Mouse (Mus musculus) adrenal gland, postnatal 14 days (tissue): ENCODE results near the gene Rgs3. TPM values are rescaled to one million over a fixed set of nuclear protein-coding genes. Genes with fewer than 3 reads are reported as not detected.

Source experiments
- DNase-seq: peaks from one replicate; pipeline ENCODE4 v3.0.0; 2021; ENCODE audit warnings: mixed read lengths
- total RNA-seq: library from RNA; stranded (reverse); gene quantifications from 2 replicates; pipeline ENCODE4 v1.2.3, GENCODE M21; 2021

Gene Rgs3
- total RNA-seq, 1 experiment from 2014 or later = 46.7 TPM

DNA sequence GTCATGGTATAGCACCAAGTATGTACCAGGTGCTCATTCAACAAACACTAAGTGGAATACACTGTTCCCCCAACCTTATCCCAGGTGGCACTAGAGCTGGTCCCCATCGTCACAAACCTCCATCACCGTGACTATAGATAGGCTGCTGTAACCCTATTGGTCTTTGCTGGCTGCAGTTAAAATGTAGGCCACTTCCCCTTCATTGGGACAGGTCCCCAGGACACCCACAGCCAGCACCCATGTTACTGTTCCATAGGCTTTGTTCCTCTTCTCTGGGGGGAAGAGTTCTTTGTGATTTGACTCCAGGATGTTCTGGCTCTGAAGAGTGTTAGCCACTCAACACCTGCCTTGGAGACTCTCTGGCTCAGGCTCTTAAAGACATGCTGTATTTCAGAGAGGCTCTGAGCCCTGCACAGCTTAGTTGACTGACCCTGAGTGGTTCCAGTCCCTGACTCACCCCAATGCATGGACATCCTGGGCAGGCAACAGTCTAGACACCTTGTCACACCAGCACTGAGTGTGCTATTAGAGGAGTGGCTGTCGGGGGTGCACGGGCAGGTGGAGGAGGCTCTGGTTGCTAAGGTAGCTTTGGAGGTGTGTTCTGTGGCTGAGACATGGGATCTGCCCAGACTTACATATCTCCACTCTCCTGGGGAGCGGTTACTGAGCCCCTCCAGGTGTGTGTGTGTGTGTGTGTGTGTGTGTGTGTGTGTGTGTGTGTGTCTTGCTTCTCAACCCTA is 94.4 kb downstream of the Rgs3 start:
- no peak for DNase-seq

GRCm38 (mm10) chr4:62659264-62659663 is 99.6 kb downstream of the Rgs3 start:
- DNase-seq = peak; percentile 65

- no peak for DNase-seq
Measured at GRCm38 (mm10) chr4:62659861-62660553, 100.4 kb downstream of the Rgs3 start.

- peak; percentile 58 for DNase-seq
Measured at GRCm38 (mm10) chr4:62660554-62660864, 100.9 kb downstream of the Rgs3 start.

DNA sequence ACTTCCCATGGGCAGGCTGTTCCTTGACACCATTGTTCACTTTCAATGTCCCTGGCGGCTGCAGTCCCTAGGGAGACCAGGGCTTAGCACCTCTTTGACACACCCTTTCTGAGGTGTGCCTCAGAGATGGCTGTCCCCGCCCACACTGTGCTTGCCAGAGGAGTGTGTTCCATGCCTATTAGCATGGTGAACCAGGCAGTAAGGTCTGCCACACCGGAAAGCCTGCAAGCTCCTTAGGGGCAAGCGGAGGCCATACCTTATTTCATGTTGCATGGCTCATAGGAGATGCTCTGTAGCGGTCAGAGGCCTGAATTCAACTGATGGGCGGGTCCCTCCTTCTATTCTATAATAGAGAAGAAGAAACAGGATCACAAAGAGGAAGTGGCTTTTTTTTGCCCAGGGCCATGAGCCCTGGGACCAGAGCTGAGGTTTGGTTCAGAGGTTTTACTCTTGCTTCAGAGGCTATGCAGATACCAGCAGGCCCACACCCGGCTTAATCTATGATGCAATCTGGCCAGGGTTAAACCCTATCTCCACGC is 101.7 kb downstream of the Rgs3 start:
- DNase-seq = peak; percentile 37

- DNase-seq = no peak
Measured at GRCm38 (mm10) chr4:62663348-62663747, 103.7 kb downstream of the Rgs3 start.

- no peak for DNase-seq
Measured at GRCm38 (mm10) chr4:62665842-62666241, 106.2 kb downstream of the Rgs3 start.

- no peak for DNase-seq
Measured at GRCm38 (mm10) chr4:62668666-62669065, 109.0 kb downstream of the Rgs3 start.

- DNase-seq = peak; percentile 90
Measured at GRCm38 (mm10) chr4:62669094-62670071, 109.7 kb downstream of the Rgs3 start.

- DNase-seq = no peak
Measured at GRCm38 (mm10) chr4:62673531-62674030, 113.9 kb downstream of the Rgs3 start.

- DNase-seq = peak; percentile 37
Measured at GRCm38 (mm10) chr4:62674031-62674995, 114.7 kb downstream of the Rgs3 start.

- no peak for DNase-seq
Measured at GRCm38 (mm10) chr4:62675394-62675793, 115.7 kb downstream of the Rgs3 start.

- no peak for DNase-seq
Measured at GRCm38 (mm10) chr4:62677047-62677737, 117.5 kb downstream of the Rgs3 start.

- no peak for DNase-seq
Measured at GRCm38 (mm10) chr4:62679157-62679556, 119.5 kb downstream of the Rgs3 start.

DNA sequence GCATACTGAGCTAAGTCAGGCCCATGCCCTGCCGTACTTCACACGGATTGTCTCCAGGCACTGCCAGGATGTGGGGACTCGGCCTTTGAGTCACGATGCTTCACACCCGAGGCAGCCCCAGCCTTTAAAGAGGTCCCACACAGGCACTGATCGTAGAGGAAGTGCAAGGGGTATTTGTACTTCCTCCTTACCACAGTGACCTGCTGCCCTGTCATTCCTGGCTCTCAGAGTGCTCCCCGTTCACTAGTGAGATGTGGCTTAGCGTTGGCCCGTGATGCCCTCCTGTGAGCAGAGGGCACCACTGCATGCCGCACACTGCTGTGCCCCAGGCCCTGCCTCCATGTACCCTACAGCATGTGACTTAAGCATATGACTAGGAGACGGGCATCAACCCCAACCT is 121.8 kb downstream of the Rgs3 start:
- peak; percentile 22 for DNase-seq

- peak; percentile 72 for DNase-seq
Measured at GRCm38 (mm10) chr4:62682371-62682770, 122.7 kb downstream of the Rgs3 start.

DNA sequence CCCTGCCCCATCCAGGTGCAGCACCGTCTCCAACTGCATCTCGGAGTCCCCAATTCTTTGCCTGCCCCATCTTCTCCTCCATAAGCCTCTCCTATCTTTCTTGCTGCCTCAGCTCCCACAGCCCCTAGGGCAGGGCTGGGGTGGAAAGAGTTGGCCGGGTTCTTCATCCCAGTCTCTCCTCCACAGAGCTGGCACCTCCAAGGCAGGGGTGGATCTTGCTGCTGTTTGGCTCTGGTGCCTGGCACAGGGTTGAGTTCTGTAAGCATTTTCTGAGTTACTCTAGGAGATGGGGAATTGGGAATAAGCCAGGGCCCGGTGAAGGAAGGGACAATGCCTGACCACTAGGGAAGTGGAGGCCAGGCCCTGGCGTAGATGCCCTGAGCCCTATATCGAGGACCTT is 123.5 kb downstream of the Rgs3 start:
- DNase-seq = peak; percentile 63

- DNase-seq = peak; percentile 67
Measured at GRCm38 (mm10) chr4:62684351-62684750, 124.7 kb downstream of the Rgs3 start.

- DNase-seq = peak; percentile 48
Measured at GRCm38 (mm10) chr4:62685268-62685667, 125.6 kb downstream of the Rgs3 start.

GRCm38 (mm10) chr4:62686769-62687168 is 127.1 kb downstream of the Rgs3 start:
- no peak for DNase-seq
